Mouse (Mus musculus) stomach, embryonic 15.5 days (tissue): ENCODE data around the gene Gk. TPM values are rescaled to one million over a fixed set of nuclear protein-coding genes. Genes with fewer than 3 reads are reported as not detected.

ENCODE experiments used
- ATAC-seq: fragments of 200-750 bp; cut with Nextera tagmentation; 2 replicates; pipeline ENCODE4 v1.8.0; 2017; ENCODE audit warnings: low read depth, moderate number of reproducible peaks, moderate TSS enrichment; ENCODE audit not compliant: insufficient read depth, low FRiP score
- H3K27ac ChIP-seq: fragments of 300-500 bp; sonication (generic); 2 replicates; pipeline ENCODE4 v1.5.1; 2015; ENCODE audit warnings: mild to moderate bottlenecking, inconsistent platforms
- H3K27me3 ChIP-seq: fragments of 300-500 bp; sonication (generic); replicated peaks from 2 replicates; pipeline ENCODE4 v1.6.1; 2015; ENCODE audit warnings: inconsistent platforms
- H3K36me3 ChIP-seq: fragments of 300-500 bp; sonication (generic); 2 replicates; pipeline ENCODE4 v1.6.1; 2015; ENCODE audit warnings: inconsistent platforms
- H3K4me1 ChIP-seq: fragments of 300-500 bp; sonication (generic); 2 replicates; pipeline ENCODE4 v1.6.1; 2015; ENCODE audit warnings: inconsistent platforms
- H3K4me2 ChIP-seq: fragments of 300-500 bp; sonication (generic); 2 replicates; pipeline ENCODE4 v1.6.1; 2015; ENCODE audit warnings: mild to moderate bottlenecking, inconsistent platforms
- H3K4me3 ChIP-seq: fragments of 300-500 bp; sonication (generic); replicated peaks from 2 replicates; pipeline ENCODE4 v1.5.1; 2015; ENCODE audit warnings: inconsistent platforms
- H3K9ac ChIP-seq: fragments of 300-500 bp; sonication (generic); 2 replicates; pipeline ENCODE4 v1.6.1; 2015; ENCODE audit warnings: inconsistent platforms
- H3K9me3 ChIP-seq: fragments of 300-500 bp; sonication (generic); 2 replicates; pipeline ENCODE4 v1.6.1; 2016; ENCODE audit warnings: inconsistent platforms
- WGBS: fragments of 180-500 bp; shearing (Covaris S2); methylation state at CpG from one replicate; pipeline ENCODE4 v1.1.7; 2015; 5-methylcytosine and 5-hydroxymethylcytosine counted together
- polyA plus RNA-seq: library from polyadenylated mRNA; unstranded; fragments of >200 nt; fragmentation: Nextera tagmentation; extraction: Ambion mirVana; gene quantifications from 2 replicates; pipeline ENCODE4 v1.2.1, GENCODE M21; 2015

The Gk gene
- polyA plus RNA-seq = 12.0 and 12.3 TPM in 2 replicates

GRCm38 (mm10) chrX:85776544-85777087, at the start of gene Gk:
Gene Gk (minus strand): TSS chrX:85776819.
- no peaks in the 10 kb centered on the region for H3K9me3 ChIP-seq
- peak within 1 kb of the TSS; percentile 90 for H3K27ac ChIP-seq
- ATAC-seq = peak; percentile 99
- no peaks in the 10 kb centered on the region for H3K27me3 ChIP-seq
- no peaks in the 10 kb centered on the region for H3K36me3 ChIP-seq
- no peaks in the 10 kb centered on the region for H3K4me1 ChIP-seq
- WGBS = 24% methylated on average over 44 of the region's 45 CpGs
- peak within 1 kb of the TSS; percentile 9; the same call in 1 of the 2 replicates for H3K9ac ChIP-seq
- H3K4me3 ChIP-seq = peak within 1 kb of the TSS; percentile 52
- peak within 1 kb of the TSS; percentile 58 for H3K4me2 ChIP-seq

DNA sequence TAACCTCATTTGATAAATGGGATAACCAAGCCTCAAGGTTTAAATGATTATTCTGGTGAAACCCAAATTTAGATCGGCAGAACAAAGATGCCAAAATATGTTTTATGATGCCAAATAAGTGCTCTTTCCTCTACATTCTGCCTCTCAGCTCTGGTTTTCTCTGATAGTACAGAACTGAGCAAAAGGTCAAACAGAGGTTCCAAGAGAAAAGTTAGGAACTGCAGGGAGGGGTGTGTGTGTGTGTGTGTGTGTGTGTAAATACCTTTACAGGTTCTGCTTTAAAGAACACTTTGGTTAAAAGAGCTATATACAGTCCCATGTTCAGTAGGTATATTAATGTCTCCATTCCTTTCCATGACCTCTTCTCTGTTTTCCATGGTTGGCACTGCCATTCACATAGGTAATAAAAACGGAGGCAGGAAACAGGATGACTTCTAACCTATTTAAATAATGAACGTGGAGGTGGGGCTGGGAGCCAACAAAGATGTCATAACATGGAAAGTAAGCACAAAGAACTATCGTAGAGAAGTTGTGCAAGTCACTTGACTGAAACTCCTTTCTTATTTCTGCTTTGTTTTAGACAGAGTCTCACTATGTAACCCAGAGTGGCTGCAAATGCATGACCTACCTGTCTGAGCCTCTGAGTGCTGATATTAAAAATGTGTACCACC, 28.2 kb upstream of the Gk start:
- Histone ChIP-seq H3K27me3 (no peaks in the 10 kb centered on the region), H3K4me3 (no peak overlapping the region), H3K27ac (no peak overlapping the region), H3K9me3 (no peaks in the 10 kb centered on the region), H3K4me1 (no peaks in the 10 kb centered on the region), H3K9ac (no peak overlapping the region), H3K4me2 (no peak overlapping the region), H3K36me3 (no peaks in the 10 kb centered on the region)
- 53% methylated on average over 4 of the region's 4 CpGs for WGBS
- no peak for ATAC-seq

DNA sequence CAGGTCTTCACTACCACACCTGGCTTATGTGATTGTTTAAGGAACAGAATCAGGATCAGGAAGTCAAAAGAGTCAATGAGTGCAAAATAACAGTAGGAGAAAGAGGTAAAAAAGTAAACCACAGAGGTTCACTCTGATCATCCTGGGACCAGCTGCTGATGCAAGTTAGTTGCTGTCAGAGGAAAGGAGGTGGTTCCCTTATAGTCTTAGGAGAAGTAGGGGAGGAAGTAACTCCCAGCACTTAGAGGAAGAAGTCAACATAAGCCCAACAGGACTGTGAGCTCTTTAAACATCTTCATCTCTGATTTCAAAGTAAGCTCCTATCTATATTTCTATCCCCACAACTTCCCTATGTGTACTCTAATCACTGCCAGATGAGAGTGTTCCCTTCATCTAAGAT, 26.4 kb upstream of the Gk start:
- Histone ChIP-seq H3K4me3 (no peak overlapping the region), H3K9ac (no peak overlapping the region), H3K4me2 (no peak overlapping the region), H3K9me3 (no peaks in the 10 kb centered on the region), H3K36me3 (no peaks in the 10 kb centered on the region), H3K27ac (no peak overlapping the region), H3K4me1 (no peaks in the 10 kb centered on the region), H3K27me3 (no peaks in the 10 kb centered on the region)
- no peak for ATAC-seq

- H3K4me1 ChIP-seq = no peaks in the 10 kb centered on the region
- H3K4me2 ChIP-seq = no peak overlapping the region
- H3K9me3 ChIP-seq = no peaks in the 10 kb centered on the region
- no peak overlapping the region for H3K9ac ChIP-seq
- 86% methylated on average over 2 of the region's 2 CpGs for WGBS
- H3K36me3 ChIP-seq = no peaks in the 10 kb centered on the region
- no peaks in the 10 kb centered on the region for H3K27me3 ChIP-seq
- H3K4me3 ChIP-seq = no peak overlapping the region
- H3K27ac ChIP-seq = no peak overlapping the region
- ATAC-seq = no peak
Observed at GRCm38 (mm10) chrX:85797449-85797848, 20.8 kb upstream of the Gk start.

DNA sequence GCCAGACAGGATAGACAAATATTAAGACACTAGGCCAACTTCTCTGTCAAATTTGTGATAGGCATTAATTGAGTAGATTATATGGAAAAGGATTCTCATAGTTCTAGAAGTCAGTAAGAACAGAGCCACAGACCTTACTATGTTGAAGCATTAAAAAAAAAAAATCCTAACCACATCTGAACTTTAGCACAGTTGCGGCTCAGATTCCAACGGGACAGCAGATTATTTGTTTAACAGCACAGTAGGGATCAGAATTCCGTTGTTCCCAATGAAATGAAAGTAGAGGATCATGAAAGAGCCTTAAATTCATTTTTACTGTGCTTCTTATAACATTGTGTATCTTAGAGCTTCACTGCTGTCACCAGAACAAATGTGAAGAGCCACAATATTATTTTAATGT, 1.7 kb upstream of the Gk start:
- no peak overlapping the region for H3K4me3 ChIP-seq
- H3K36me3 ChIP-seq = no peaks in the 10 kb centered on the region
- no peak for ATAC-seq
- no peak overlapping the region for H3K27ac ChIP-seq
- no peaks in the 10 kb centered on the region for H3K27me3 ChIP-seq
- 73% methylated on average over 3 of the region's 3 CpGs for WGBS
- no peak overlapping the region for H3K4me2 ChIP-seq
- H3K9me3 ChIP-seq = no peaks in the 10 kb centered on the region
- H3K9ac ChIP-seq = no peak overlapping the region
- no peaks in the 10 kb centered on the region for H3K4me1 ChIP-seq

DNA sequence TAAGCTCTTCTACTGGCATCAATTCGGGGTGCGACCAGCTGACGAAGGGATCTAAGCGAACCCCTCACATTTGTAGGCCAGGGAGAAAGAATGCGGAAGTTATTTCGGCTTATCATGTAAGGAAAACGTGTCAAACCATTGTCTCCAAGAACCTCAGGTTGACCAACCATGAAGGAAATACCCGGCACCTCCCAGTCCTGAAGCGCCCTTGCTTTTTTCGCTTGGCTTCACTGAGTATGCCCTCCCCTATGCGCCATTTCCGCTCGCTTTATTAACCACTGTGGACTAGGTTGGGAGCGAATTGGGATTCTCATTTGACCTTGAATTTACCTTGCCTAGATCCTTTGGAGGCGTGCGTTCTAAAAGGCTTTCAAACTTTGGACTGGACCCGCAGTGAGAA, 522 bp upstream of the Gk start:
- Histone ChIP-seq H3K27me3 (no peaks in the 10 kb centered on the region), H3K4me1 (no peaks in the 10 kb centered on the region), H3K36me3 (no peaks in the 10 kb centered on the region), H3K4me3 (peak overlapping the region; percentile 52), H3K4me2 (peak overlapping the region; percentile 58), H3K9ac (peak overlapping the region; percentile 9; the same call in 1 of the 2 replicates), H3K27ac (peak overlapping the region; percentile 90), H3K9me3 (no peaks in the 10 kb centered on the region)
- 22% methylated on average over 17 of the region's 17 CpGs for WGBS
- peak; percentile 50 for ATAC-seq

- Histone ChIP-seq H3K27me3 (no peaks in the 10 kb centered on the region), H3K27ac (peak overlapping the region; percentile 32; the same call in 1 of the 2 replicates), H3K4me1 (no peaks in the 10 kb centered on the region), H3K36me3 (no peaks in the 10 kb centered on the region), H3K4me3 (peak overlapping the region; percentile 52), H3K9me3 (no peaks in the 10 kb centered on the region), H3K4me2 (peak overlapping the region; percentile 58), H3K9ac (no peak overlapping the region; the same call in 1 of the 2 replicates)
- WGBS = 19% methylated on average over 22 of the region's 22 CpGs
- ATAC-seq = peak; percentile 15; the same call in 1 of the 2 replicates
Observed at GRCm38 (mm10) chrX:85775879-85776543, 608 bp downstream of the Gk start.

GRCm38 (mm10) chrX:85771303-85771702, 5.3 kb downstream of the Gk start:
- H3K4me1 ChIP-seq = no peaks in the 10 kb centered on the region
- no peaks in the 10 kb centered on the region for H3K36me3 ChIP-seq
- no peak overlapping the region for H3K9ac ChIP-seq
- ATAC-seq = no peak
- 78% methylated on average over 3 of the region's 3 CpGs for WGBS
- no peak overlapping the region for H3K27ac ChIP-seq
- no peaks in the 10 kb centered on the region for H3K27me3 ChIP-seq
- H3K4me3 ChIP-seq = no peak overlapping the region
- no peaks in the 10 kb centered on the region for H3K9me3 ChIP-seq
- H3K4me2 ChIP-seq = no peak overlapping the region

DNA sequence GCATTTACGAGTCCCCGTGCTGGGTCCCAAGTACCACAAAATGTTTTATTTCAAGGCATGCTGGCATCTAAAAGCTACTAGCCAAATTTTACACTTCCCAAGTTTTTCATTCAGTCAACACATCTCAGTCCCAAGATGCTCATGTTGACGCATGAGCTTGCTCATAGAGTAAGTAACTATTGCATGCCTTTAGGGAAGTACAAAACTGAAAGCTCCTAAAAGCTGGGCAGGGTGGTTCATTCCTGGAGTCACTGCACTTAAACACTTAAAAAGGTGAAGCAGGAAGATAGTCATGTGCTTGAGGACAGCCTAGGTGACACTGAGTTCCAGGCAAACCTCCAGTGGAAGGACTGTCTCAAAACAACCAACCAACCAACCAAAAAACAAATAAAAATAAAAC, 5.9 kb downstream of the Gk start:
- Histone ChIP-seq H3K4me2 (no peak overlapping the region), H3K27ac (no peak overlapping the region), H3K4me1 (no peaks in the 10 kb centered on the region), H3K27me3 (no peaks in the 10 kb centered on the region), H3K36me3 (no peaks in the 10 kb centered on the region), H3K9ac (no peak overlapping the region), H3K9me3 (no peaks in the 10 kb centered on the region), H3K4me3 (no peak overlapping the region)
- ATAC-seq = no peak
- 95% methylated on average over 3 of the region's 3 CpGs for WGBS

GRCm38 (mm10) chrX:85768578-85768977, 8.0 kb downstream of the Gk start:
- WGBS = 58% methylated on average over 2 of the region's 2 CpGs

DNA sequence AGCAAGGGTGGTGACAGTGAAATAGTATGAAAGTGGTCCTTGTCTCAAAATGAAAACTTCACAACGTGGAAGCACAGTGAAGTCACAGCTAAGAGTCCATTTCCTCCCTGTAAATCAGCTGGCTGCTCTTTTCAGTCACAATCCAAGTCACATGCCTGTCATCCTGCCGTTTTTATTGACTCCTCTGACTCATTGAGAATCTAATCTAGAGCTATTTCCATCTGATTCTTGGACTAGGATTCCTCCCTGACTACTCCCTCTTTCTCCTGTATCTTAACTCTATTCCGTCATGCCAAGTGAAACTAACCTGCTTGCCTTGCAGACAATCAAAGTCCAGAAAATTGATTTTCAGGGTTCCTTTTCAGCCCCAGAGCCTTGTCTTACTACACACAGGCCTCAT, 20.6 kb downstream of the Gk start:
- H3K36me3 ChIP-seq = no peaks in the 10 kb centered on the region
- no peak overlapping the region for H3K9ac ChIP-seq
- WGBS = 58% methylated on average over 3 of the region's 3 CpGs
- H3K4me1 ChIP-seq = no peaks in the 10 kb centered on the region
- H3K27ac ChIP-seq = no peak overlapping the region
- H3K27me3 ChIP-seq = no peaks in the 10 kb centered on the region
- no peak overlapping the region for H3K4me2 ChIP-seq
- H3K9me3 ChIP-seq = no peaks in the 10 kb centered on the region
- H3K4me3 ChIP-seq = no peak overlapping the region
- no peak for ATAC-seq

More at GRCm38 (mm10) chrX:85768578-85768977, 8.0 kb downstream of the Gk start:
- no peak overlapping the region for H3K4me3 ChIP-seq
- H3K9me3 ChIP-seq = no peaks in the 10 kb centered on the region
- H3K4me1 ChIP-seq = no peaks in the 10 kb centered on the region
- no peak overlapping the region for H3K4me2 ChIP-seq
- no peak for ATAC-seq
- no peak overlapping the region for H3K27ac ChIP-seq
- no peaks in the 10 kb centered on the region for H3K27me3 ChIP-seq
- no peaks in the 10 kb centered on the region for H3K36me3 ChIP-seq
- no peak overlapping the region for H3K9ac ChIP-seq

DNA sequence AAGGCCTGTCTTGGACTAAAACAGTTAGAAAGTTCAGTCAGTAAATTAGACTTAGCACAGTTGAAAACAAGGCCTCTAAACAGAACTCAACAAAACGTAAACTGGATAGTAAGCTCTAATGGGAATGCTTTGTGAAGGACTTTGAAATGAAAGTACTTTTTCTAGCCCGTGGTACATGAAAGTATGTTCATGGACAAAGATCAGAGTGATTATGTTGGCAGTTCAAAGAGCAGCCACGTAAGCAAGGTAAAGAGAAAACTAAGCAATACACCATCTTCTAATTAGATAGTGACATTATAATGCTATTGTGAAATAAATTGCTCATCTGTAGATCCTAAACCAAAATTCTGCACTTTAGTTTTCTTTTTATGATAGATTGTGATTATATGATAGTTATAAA, 32.8 kb downstream of the Gk start:
- no peak overlapping the region for H3K9ac ChIP-seq
- H3K27ac ChIP-seq = no peak overlapping the region
- H3K4me3 ChIP-seq = no peak overlapping the region
- H3K9me3 ChIP-seq = no peaks in the 10 kb centered on the region
- H3K27me3 ChIP-seq = no peaks in the 10 kb centered on the region
- no peaks in the 10 kb centered on the region for H3K4me1 ChIP-seq
- no peaks in the 10 kb centered on the region for H3K36me3 ChIP-seq
- H3K4me2 ChIP-seq = no peak overlapping the region
- WGBS = 85% methylated on average over 3 of the region's 3 CpGs
- no peak for ATAC-seq
